ENCODE assay signal across 8 mouse cellular contexts in the genomic region with DNA sequence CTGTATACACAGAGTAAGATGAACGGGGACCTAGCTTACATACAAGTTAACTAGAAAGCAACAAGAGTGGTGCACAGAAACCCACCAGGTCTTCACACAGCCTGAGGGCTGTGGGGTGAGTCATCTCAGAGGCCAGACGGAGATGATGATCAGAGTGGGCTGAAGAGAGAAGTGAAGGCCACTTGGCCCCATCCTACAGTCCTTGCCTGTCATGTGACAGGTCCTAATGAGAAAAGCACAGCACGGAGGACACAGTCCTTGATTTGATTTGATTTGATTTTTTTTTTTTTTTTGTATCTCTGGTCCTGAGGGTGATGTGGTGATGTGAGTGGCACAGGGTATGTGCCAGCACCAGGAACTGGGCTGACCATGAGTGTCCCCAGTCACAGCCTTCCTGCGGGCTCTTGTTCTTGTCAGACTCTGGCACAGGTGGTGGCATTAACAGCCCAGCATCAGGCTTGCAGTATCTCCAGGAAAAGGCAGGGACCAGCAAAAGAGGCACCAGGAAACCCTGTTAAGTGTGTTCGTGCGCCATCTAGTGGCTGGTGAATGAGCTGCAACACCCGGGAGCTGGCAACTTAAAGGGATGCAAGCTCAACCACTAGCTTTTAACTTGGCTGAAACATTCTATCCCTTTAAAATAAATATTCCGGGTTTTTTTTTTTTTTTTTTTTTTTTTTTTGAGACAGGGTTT. TPM values are rescaled to one million over a fixed set of nuclear protein-coding genes. Genes with fewer than 3 reads are reported as not detected.
DNase-seq lines count a peak whose midpoint lies in the region; TF ChIP-seq lines count a peak whose summit lies in the region.

No protein-coding gene starts in this region.

- peak; percentile 88 for TF ChIP-seq CTCF in layer of hippocampus, adult 2 months (conservative IDR thresholded peaks at IDR 0.05)

- no peak overlapping the region for H3K27ac ChIP-seq in ES-E14 (ENCODE audit: insufficient read depth, low read depth, low read length, poor library complexity, severe bottlenecking)
- 0 out of 2 replicates have a peak overlapping the region, but pooled peaks have one; percentile 19 for H3K27ac ChIP-seq in brown adipose tissue, adult 24 weeks (replicated peaks; ENCODE audit: low read depth, low read length)
- H3K27ac ChIP-seq in forebrain, embryonic 10.5 days: no peak overlapping the region
- H3K27ac ChIP-seq in layer of hippocampus, adult 2 months: 0 out of 2 replicates have a peak overlapping the region, but pooled peaks have one; percentile 18

- in situ Hi-C loops in ES-E14 (cut with MboI; ENCODE audit: low sequenced_read_pairs in 2 of 2, unreplicated experiment in 2 of 2): loop anchor here (5.0 to 10.0 kb wide), 2 partner anchors 140 to 142 kb away; no protein-coding TSS in a partner anchor

- intact Hi-C loops in heart, postnatal 25 days (cut with DNase I): loop anchor here (2.0 to 5.0 kb wide), 3 partner anchors 75 to 142 kb away; a partner anchor contains a TSS

- no peak overlapping the region for H3K4me3 ChIP-seq in ES-E14 (ENCODE audit: insufficient read depth in 1 of 2, low read depth in 1 of 2, low read length in 2 of 2, poor library complexity in 1 of 2, severe bottlenecking in 1 of 2)
- H3K4me3 ChIP-seq in brown adipose tissue, adult 24 weeks (ENCODE audit: insufficient read depth, low read depth, low read length): no peak overlapping the region
- H3K4me3 ChIP-seq in forebrain, embryonic 10.5 days: no peak overlapping the region
- H3K4me3 ChIP-seq in layer of hippocampus, adult 2 months: no peak overlapping the region

- H3K9ac ChIP-seq in ES-E14 (ENCODE audit: insufficient read depth, low read depth, low read length, poor library complexity, severe bottlenecking): no peak overlapping the region

- H3K27me3 ChIP-seq in forebrain, embryonic 10.5 days (ENCODE audit: poor library complexity, severe bottlenecking): no peaks in the 10 kb centered on the region

- peaks cover 3 to 15% of the 10 kb centered on the region in 2 experiments for H3K4me1 ChIP-seq in ES-E14 (ENCODE audit: control insufficient read depth in 2 of 2, insufficient read depth in 2 of 2, low read length in 2 of 2, poor library complexity in 1 of 2)
- H3K4me1 ChIP-seq in brown adipose tissue, adult 24 weeks (ENCODE audit: control insufficient read depth, insufficient read depth, insufficient read length, low read length): peaks cover 18% of the 10 kb centered on the region
- H3K4me1 ChIP-seq in forebrain, embryonic 10.5 days: peaks cover 12% of the 10 kb centered on the region

- DNase-seq in ES-E14 (ENCODE audit: low read depth, low spot score): peak; percentile 90
- peak; percentile 89 for DNase-seq in forebrain, embryonic 10.5 days (ENCODE audit: extremely low spot score, low spot score)
- DNase-seq in heart, postnatal 25 days (ENCODE audit: low spot score): peak; percentile 75
- DNase-seq in layer of hippocampus, adult 2 months (ENCODE audit: low spot score in 2 of 2): peak; percentile 91 to 95
- peak; percentile 96 for DNase-seq in lung, postnatal 10 days
- DNase-seq in retina, postnatal 7 days (ENCODE audit: low read depth, low spot score): peak; percentile 84
- DNase-seq in urinary bladder, adult 18-20 months (ENCODE audit: low spot score in 2 of 2): peak; percentile 79 to 83

- 43% methylated on average over 8 of the region's 8 CpGs for WGBS in forebrain, embryonic 10.5 days

- H3K9me3 ChIP-seq in ES-E14 (ENCODE audit: control insufficient read depth, insufficient read depth, low read depth, low read length): no peaks in the 10 kb centered on the region
- H3K9me3 ChIP-seq in forebrain, embryonic 10.5 days: no peaks in the 10 kb centered on the region

- peaks cover 52% of the 10 kb centered on the region for H3K36me3 ChIP-seq in ES-E14 (ENCODE audit: control insufficient read depth, insufficient read depth, low read length, poor library complexity, severe bottlenecking)
- peaks cover 78% of the 10 kb centered on the region for H3K36me3 ChIP-seq in forebrain, embryonic 10.5 days (replicated peaks)

TF ChIP-seq in ES-E14, 5 proteins besides CTCF, POLR2A, EP300 and RAD21:
- no peak for TF ChIP-seq CHD2 (IDR thresholded peaks at IDR 0.05; ENCODE audit: low read depth, low read length)
- TF ChIP-seq HCFC1 (IDR thresholded peaks at IDR 0.05; ENCODE audit: borderline replicate concordance, insufficient read depth, low read length): no peak
- TF ChIP-seq ZC3H11A (IDR thresholded peaks at IDR 0.05; ENCODE audit: borderline replicate concordance, low read depth, low read length): peak; percentile 95
- TF ChIP-seq ZNF384 (IDR thresholded peaks at IDR 0.05; ENCODE audit: low read depth, low read length): peak; percentile 76
- TF ChIP-seq MAFK (IDR thresholded peaks at IDR 0.05; ENCODE audit: insufficient read depth, low read depth, low read length): no peak

RNA-seq across cellular contexts. Expression of a gene that starts 11.8 kb away (rescaled TPM):
- 90.3 and 91.1 TPM in 2 replicates for total RNA-seq in ES-E14 (2012; rRNA removed)
- polyA plus RNA-seq in brown adipose tissue, adult 24 weeks (2012; ENCODE audit: insufficient read depth, insufficient read length, missing spikeins): 696 and 736 TPM in 2 replicates
- polyA plus RNA-seq in forebrain, embryonic 10.5 days (2016; fragmentation: Nextera tagmentation; extraction: Ambion mirVana): 288 and 291 TPM in 2 replicates
- total RNA-seq in heart, postnatal 25 days (2021): 100 to 1,000 TPM; 278 to 282 TPM
- 100 to 1,000 TPM; 119 to 136 TPM for total RNA-seq in layer of hippocampus, adult 2 months (2021)

RNA-seq across cellular contexts. Expression of a gene that starts 39.5 kb away (rescaled TPM):
- 21.9 and 33.6 TPM in 2 replicates for total RNA-seq in ES-E14 (2012; rRNA removed)
- 0.67 and 0.79 TPM in 2 replicates for polyA plus RNA-seq in brown adipose tissue, adult 24 weeks (2012; ENCODE audit: insufficient read depth, insufficient read length, missing spikeins)
- 7.9 and 8.7 TPM in 2 replicates for polyA plus RNA-seq in forebrain, embryonic 10.5 days (2016; fragmentation: Nextera tagmentation; extraction: Ambion mirVana)
- total RNA-seq in heart, postnatal 25 days (2021): under 1 TPM; 0.34 to 0.42 TPM
- total RNA-seq in layer of hippocampus, adult 2 months (2021): 10 to 100 TPM; 11.1 to 11.7 TPM

RNA-seq across cellular contexts. Expression of a gene that starts 53.6 kb away (rescaled TPM):
- 340 and 419 TPM in 2 replicates for total RNA-seq in ES-E14 (2012; rRNA removed)
- 57.6 and 63.5 TPM in 2 replicates for polyA plus RNA-seq in brown adipose tissue, adult 24 weeks (2012; ENCODE audit: insufficient read depth, insufficient read length, missing spikeins)
- polyA plus RNA-seq in forebrain, embryonic 10.5 days (2016; fragmentation: Nextera tagmentation; extraction: Ambion mirVana): 280 and 284 TPM in 2 replicates
- 10 to 100 TPM; 69.3 to 69.5 TPM for total RNA-seq in heart, postnatal 25 days (2021)
- total RNA-seq in layer of hippocampus, adult 2 months (2021): 100 to 1,000 TPM in 1 of 2 experiments, 10 to 100 TPM in 1; 94.7 to 103 TPM

Comparison
In these comparisons a context has a peak if more than half of its experiments do, and no peak if none do; other contexts are left out.
1. H3K27ac ChIP-seq: peak in brown adipose tissue, adult 24 weeks (single experiment) and layer of hippocampus, adult 2 months (single experiment); none in ES-E14 (single experiment) and forebrain, embryonic 10.5 days (single experiment).
2. RNA of a gene that starts 39.5 kb away (total RNA-seq): 21.9 to 33.6 TPM in ES-E14 and 11.1 to 11.7 TPM in layer of hippocampus, adult 2 months; 0.34 to 0.42 TPM in heart, postnatal 25 days; every median in the first group is over 4 times any median in the second.
3. Peak in every context shown above with its lines, with median percentiles within 50 percentile points of each other: DNase-seq.